Mouse (Mus musculus): ENCODE results near the gene Alox8. TPM values are rescaled to one million over a fixed set of nuclear protein-coding genes. Genes with fewer than 3 reads are reported as not detected.

Gene Alox8
- total RNA-seq, 2 experiments from 2014 or later = 1.4 to 2.1 TPM

- intact Hi-C loops (cut with DNase I) = no loop called here
- DNase-seq = no peak
These were observed 12.6 kb downstream of the Alox8 start for GRCm38 (mm10) chr11:69185031-69185430.

- intact Hi-C loops (cut with DNase I) = no loop called here
- DNase-seq = no peak
These were observed 17.5 kb downstream of the Alox8 start for GRCm38 (mm10) chr11:69180120-69180519.

DNA sequence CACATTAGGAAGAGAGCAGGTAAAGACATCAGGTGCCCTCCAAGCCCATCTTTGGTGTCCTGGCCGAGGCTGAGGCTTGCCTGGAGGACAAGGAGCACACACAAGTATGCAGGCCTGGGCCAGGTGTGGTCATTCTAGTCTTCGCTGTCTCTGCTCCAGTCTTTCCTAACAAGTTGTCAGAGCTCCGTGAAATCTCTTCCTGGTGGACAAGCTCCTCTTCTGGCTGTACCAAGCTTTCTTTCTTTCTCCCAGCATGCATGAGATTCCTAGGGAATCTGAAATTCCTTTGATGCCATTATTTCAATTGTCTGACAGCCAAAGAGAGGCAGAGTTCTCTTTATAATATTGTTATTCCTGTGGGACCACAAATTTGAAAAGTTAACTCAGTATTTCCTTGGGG, 18.1 kb downstream of the Alox8 start:
- DNase-seq = no peak
- intact Hi-C loops (cut with DNase I) = no loop called here

DNA sequence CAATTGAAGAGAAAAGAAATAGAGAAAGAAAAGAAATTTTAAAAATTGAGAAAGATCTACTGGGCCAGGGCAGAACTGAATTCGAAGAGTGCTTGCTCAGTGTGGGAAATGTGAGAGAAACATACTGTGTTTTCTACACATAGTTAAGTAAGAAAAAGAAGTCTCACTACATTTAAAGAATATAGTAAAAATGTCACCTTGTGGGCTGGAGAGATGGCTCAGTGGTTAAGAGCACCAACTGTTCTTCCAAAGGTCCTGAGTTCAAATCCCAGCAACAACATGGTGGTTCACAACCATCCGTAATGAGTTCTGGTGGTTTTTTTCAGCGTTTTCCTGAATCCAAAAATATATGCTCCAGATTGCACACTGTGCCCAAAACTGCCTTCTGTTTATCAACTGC, 19.1 kb downstream of the Alox8 start:
- intact Hi-C loops (cut with DNase I) = no loop called here
- DNase-seq = no peak

DNA sequence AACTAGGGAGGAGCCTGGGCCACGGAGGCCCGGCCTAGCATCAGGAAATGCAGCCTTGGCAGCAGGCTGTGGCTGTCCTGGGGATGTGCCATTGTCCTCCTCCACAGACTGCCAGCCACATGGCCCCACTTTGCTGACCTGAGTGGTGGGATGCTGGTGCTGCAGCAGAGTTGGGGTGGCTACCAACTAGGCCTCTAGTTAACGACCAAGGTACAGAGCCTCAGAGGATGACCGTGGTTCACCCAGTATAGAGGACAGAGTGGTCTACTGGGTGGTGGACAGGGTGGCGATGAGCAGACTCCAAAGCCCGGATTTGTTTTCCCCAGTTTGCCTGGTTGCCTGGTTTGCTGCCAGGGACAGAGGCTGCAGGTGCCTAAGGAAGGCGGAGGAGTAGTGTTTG, 22.9 kb downstream of the Alox8 start:
- DNase-seq = no peak

DNA sequence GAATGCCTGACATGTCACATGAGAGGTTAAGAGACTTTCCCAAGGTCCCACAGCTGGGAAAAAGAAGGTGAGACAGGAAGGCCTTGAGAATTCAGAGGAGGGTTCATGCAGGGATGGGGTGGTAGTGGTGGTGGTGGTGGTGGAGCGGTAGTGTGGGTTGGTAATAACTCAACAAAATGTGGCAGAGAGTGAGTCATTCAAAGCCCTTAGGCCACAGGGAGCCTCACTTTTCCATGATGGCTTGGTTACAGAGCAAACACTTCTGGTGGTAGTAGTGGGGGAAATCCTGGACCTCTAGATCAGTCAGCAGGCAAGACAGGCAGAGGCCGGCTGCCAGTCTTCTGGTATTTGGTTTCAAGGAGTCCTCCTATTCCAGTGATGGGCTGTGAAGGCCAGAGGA, 25.0 kb downstream of the Alox8 start:
- DNase-seq = no peak
- intact Hi-C loops (cut with DNase I) = no loop called here

More for the DNA sequence above, 22.9 kb downstream of the Alox8 start:
- intact Hi-C loops (cut with DNase I) = no loop called here

GRCm38 (mm10) chr11:69171626-69172025, 26.0 kb downstream of the Alox8 start:
- intact Hi-C loops (cut with DNase I) = no loop called here
- DNase-seq = peak; percentile 77

DNA sequence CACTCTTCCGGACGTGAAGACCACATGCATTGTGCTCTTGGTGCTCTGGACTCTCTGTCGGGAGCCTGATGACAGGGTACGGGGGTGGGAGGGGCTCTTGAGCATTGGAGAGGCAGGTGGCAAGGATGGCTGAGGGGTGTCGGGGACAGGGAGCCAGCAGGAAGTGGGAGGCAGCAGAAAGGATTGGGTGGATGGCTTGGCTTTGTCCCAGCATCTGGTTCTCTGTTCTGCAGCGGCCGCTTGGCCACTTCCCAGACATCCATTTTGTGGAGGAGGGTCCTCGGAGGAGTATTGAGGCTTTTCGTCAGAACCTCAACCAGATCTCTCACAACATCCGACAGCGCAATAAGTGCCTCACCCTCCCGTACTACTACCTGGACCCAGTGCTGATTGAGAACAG, 28.3 kb downstream of the Alox8 start:
- intact Hi-C loops (cut with DNase I) = no loop called here
- DNase-seq = no peak

GRCm38 (mm10) chr11:69156800-69157199, 40.8 kb downstream of the Alox8 start, which contains the start of gene Alox12b:
Alox12b (plus strand) TSS chr11:69156989.
- no peak for DNase-seq
- intact Hi-C loops (cut with DNase I) = no loop called here

DNA sequence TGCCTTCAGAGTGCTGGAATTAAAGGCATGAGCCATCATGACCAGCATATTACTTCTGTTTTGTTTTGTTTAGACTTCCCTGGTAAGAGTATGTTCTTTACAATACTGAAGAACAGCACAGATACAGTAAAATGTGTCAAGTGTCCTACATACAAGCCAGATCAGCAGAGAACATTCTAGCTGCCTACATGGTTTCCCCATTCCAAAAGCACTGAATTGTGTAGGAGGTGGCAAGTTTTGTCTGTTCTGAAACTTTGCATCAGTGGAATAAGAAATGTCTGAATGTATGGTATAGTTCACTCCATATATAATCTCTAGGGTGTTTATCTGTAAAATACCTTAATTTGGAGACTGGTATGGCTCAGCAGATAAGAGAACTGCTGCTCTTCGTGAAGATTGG, 42.3 kb downstream of the Alox8 start:
- intact Hi-C loops (cut with DNase I) = no loop called here
- no peak for DNase-seq

DNA sequence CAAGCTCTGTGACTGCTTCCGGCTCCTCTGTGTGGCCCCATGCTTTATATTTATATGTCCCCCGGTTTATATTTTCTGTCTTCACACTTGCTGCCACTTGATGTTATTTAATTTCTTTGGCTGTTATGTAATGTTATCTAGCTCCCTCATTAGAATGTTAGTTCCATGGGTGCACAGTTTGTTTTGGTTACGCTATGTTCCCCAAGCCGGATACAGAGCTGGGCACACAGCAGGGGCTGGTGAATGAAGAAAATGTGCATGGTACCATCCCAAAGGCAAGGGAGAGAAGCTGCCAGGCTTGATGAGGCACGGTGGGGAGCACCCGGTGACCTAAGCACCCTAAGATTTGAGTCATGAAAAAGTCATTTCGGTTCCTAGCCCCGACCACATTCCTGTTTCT, 43.8 kb downstream of the Alox8 start:
- DNase-seq = no peak
- intact Hi-C loops (cut with DNase I) = no loop called here

DNA sequence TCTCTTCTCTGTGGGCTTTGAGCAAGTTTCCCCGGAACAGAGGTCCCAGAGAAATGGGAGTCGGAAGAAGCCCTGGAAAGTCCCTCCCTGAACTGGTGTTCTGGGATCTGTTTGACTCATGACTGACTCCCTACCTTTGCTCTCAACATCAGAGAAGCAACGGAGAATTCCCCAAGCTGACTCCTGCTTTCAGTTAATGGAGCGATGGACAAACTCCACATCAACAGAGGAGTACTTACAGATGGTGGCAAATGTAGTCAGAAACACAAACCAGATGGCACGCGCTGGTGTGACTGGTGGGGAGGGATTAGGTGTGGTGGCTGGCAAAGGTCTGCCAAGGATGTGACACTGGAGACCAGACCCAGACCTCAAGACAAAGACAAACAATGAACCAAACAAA, 46.6 kb downstream of the Alox8 start:
- intact Hi-C loops (cut with DNase I) = no loop called here

GRCm38 (mm10) chr11:69150444-69150843, 47.2 kb downstream of the Alox8 start:
- intact Hi-C loops (cut with DNase I) = loop anchor here (1.0 kb wide), 1 partner anchor 83 kb away; no protein-coding TSS in a partner anchor
- peak; percentile 60 to 79 for DNase-seq

More for the DNA sequence above, 46.6 kb downstream of the Alox8 start:
- DNase-seq = no peak

DNA sequence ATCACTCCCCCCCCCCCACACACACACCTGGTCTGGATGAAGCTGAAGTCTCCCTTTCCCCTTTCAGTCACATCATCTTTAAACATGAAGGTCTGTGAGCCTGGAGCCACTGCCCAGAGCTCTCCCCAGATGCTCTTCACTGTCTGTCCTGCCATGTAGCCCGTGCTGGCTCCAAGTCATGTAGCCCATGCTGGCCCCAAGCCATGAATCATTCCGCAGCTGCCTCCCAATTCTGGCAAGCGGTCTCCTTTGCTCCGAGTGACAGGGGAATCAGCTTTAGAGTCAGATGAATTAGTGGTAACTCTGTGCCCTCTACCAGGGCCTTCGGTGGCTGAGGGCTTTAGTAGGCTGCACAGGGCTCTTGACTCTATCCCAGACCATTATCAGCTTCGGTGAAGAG, 47.9 kb downstream of the Alox8 start:
- no peak for DNase-seq
- intact Hi-C loops (cut with DNase I) = loop anchor here (1.0 kb wide), 2 partner anchors 22 to 82 kb away; no protein-coding TSS in a partner anchor

DNA sequence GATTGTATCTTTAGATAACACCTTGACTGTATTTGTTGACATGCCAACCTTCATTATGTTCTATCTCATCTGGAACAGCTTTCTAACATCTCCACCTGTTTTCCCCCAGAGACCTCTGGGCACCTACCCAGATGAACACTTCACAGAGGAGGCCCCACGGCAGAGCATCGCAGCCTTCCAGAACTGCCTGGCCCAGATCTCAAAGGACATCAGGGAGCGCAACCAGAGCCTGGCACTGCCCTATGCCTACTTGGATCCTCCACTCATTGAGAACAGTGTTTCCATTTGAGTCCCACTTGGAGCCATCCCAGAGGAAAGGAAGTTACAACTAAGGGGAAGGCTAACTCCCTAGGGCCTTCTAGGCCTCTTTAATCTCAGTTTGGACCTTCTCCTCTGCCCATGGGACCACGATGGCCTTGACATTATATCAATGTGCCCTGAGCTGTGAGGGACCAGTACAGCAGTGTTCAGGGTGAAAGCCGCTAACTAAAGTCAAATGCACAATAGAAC, 49.1 kb downstream of the Alox8 start:
- intact Hi-C loops (cut with DNase I) = no loop called here
- DNase-seq = no peak

GRCm38 (mm10) chr11:69147546-69147945, 50.1 kb downstream of the Alox8 start:
- DNase-seq = no peak

GRCm38 (mm10) chr11:69135361-69135760, 62.3 kb downstream of the Alox8 start:
- DNase-seq = no peak
- intact Hi-C loops (cut with DNase I) = no loop called here

More at GRCm38 (mm10) chr11:69147546-69147945, 50.1 kb downstream of the Alox8 start:
- intact Hi-C loops (cut with DNase I) = no loop called here

GRCm38 (mm10) chr11:69134622-69134968, 63.0 kb downstream of the Alox8 start:
- intact Hi-C loops (cut with DNase I) = no loop called here
- DNase-seq = no peak

Other genes with a start within 250 kb of the Alox8 start
- 10 to 100 TPM; 25.6 to 32.5 TPM for gene Arhgef15, start 240.4 kb downstream of the Alox8 start, total RNA-seq (2021)
- gene Slc25a35, start 229.7 kb downstream of the Alox8 start, total RNA-seq (2021) = 1 to 10 TPM; 5.0 to 5.8 TPM
- gene Rangrf, start 222.7 kb downstream of the Alox8 start, total RNA-seq (2021) = 10 to 100 TPM; 78.9 to 97.0 TPM
- gene Pfas, start 189.4 kb downstream of the Alox8 start, total RNA-seq (2021) = 1 to 10 TPM; 5.8 to 8.3 TPM
- gene Ctc1, start 181.9 kb downstream of the Alox8 start, total RNA-seq (2021) = 10 to 100 TPM; 12.5 to 14.3 TPM
- 1 to 10 TPM in 1 of 2 experiments, under 1 TPM in 1; 0.72 to 1.2 TPM for gene Aurkb, start 152.2 kb downstream of the Alox8 start, total RNA-seq (2021)
- 10 to 100 TPM; 16.0 to 17.1 TPM for gene Borcs6, start 138.1 kb downstream of the Alox8 start, total RNA-seq (2021)
- 1 to 10 TPM; 4.2 to 6.1 TPM for gene Tmem107, start 127.0 kb downstream of the Alox8 start, total RNA-seq (2021)
- 10 to 100 TPM; 50.5 to 72.7 TPM for gene Vamp2, start 109.4 kb downstream of the Alox8 start, total RNA-seq (2021)
- gene Per1, start 102.6 kb downstream of the Alox8 start, total RNA-seq (2021) = 10 to 100 TPM; 34.2 to 82.1 TPM
- not detected for gene Hes7, start 77.4 kb downstream of the Alox8 start, total RNA-seq (2021)
- gene 9130213A22Rik, start 75.3 kb downstream of the Alox8 start, total RNA-seq (2021) = under 1 TPM in 1 of 2 experiments, not detected in 1; 0.22 TPM
- not detected for gene Aloxe3, start 71.9 kb downstream of the Alox8 start, total RNA-seq (2021)
- gene Alox12b, start 40.9 kb downstream of the Alox8 start, total RNA-seq (2021) = not detected
- 1 to 10 TPM; 1.5 to 1.7 TPM for gene Gucy2e, start 39.2 kb upstream of the Alox8 start, total RNA-seq (2021)
- gene Cntrob, start 125.9 kb upstream of the Alox8 start, total RNA-seq (2021) = 1 to 10 TPM; 2.8 to 3.1 TPM
- gene Trappc1, start 126.1 kb upstream of the Alox8 start, total RNA-seq (2021) = 10 to 100 TPM; 54.3 to 60.1 TPM
- gene Kcnab3, start 128.4 kb upstream of the Alox8 start, total RNA-seq (2021) = under 1 TPM in 1 of 2 experiments, not detected in 1; 0.28 TPM
- gene Rnf227, start 142.6 kb upstream of the Alox8 start, total RNA-seq (2021) = under 1 TPM; 0.27 to 0.89 TPM
- 10 to 100 TPM; 21.8 to 22.8 TPM for gene Chd3, start 171.6 kb upstream of the Alox8 start, total RNA-seq (2021)
- 100 to 1,000 TPM; 101 to 103 TPM for gene Naa38, start 197.6 kb upstream of the Alox8 start, total RNA-seq (2021)
- gene Cyb5d1, start 197.8 kb upstream of the Alox8 start, total RNA-seq (2021) = 10 to 100 TPM; 29.6 to 31.8 TPM
- gene Tmem88, start 200.4 kb upstream of the Alox8 start, total RNA-seq (2021) = 10 to 100 TPM; 23.3 to 29.6 TPM
- gene Kdm6b, start 215.8 kb upstream of the Alox8 start, total RNA-seq (2021) = 10 to 100 TPM; 26.1 to 29.1 TPM